Mouse (Mus musculus) stomach, postnatal 0 days (tissue): ENCODE measurements at regions not wholly inside any gene's neighbourhood (a gene's known extent, or its start where the extent isn't known, plus 50 kb on each side); places are given as distances from the start of the nearest gene placed in this dataset.

Experiments
- ATAC-seq: fragments of 200-750 bp; cut with Nextera tagmentation; 2 replicates; pipeline ENCODE4 v1.8.0; 2017; ENCODE audit not compliant: low FRiP score, low TSS enrichment
- DNase-seq: peaks from one replicate; pipeline ENCODE4 v3.0.0-alpha.2; 2016; ENCODE audit warnings: low spot score
- H3K27ac ChIP-seq: fragments of 300-500 bp; sonication (generic); replicated peaks from 2 replicates; pipeline ENCODE4 v1.5.1; 2014; ENCODE audit warnings: mild to moderate bottlenecking, control low read depth
- H3K27me3 ChIP-seq: fragments of 300-500 bp; sonication (generic); 2 replicates; pipeline ENCODE4 v1.6.1; 2014; ENCODE audit warnings: low read length; ENCODE audit not compliant: control insufficient read depth, insufficient read depth
- H3K36me3 ChIP-seq: fragments of 300-500 bp; sonication (generic); 2 replicates; pipeline ENCODE4 v1.6.1; 2014; ENCODE audit warnings: low read length, mixed read lengths; ENCODE audit not compliant: control insufficient read depth, insufficient read depth
- H3K4me1 ChIP-seq: fragments of 300-500 bp; sonication (generic); replicated peaks from 2 replicates; pipeline ENCODE4 v1.6.1; 2014; ENCODE audit warnings: antibody characterized with exemption; ENCODE audit not compliant: control insufficient read depth, insufficient read depth
- H3K4me2 ChIP-seq: fragments of 300-500 bp; sonication (generic); replicated peaks from 2 replicates; pipeline ENCODE4 v1.6.1; 2014; ENCODE audit warnings: low read depth, mild to moderate bottlenecking, control low read depth, moderate library complexity
- H3K4me3 ChIP-seq: fragments of 300-500 bp; sonication (generic); 2 replicates; pipeline ENCODE4 v1.5.1; 2014; ENCODE audit warnings: low read depth, low read length, control low read depth
- H3K9ac ChIP-seq: fragments of 300-500 bp; sonication (generic); 2 replicates; pipeline ENCODE4 v1.6.1; 2014; ENCODE audit warnings: mild to moderate bottlenecking, low read length, control low read depth, mixed read lengths
- H3K9me3 ChIP-seq: fragments of 300-500 bp; sonication (generic); 2 replicates; pipeline ENCODE4 v1.6.1; 2016; ENCODE audit warnings: low read length; ENCODE audit not compliant: control insufficient read depth
- CTCF ChIP-seq: IDR thresholded peaks from 2 replicates; pipeline ENCODE4 v1.5.1; 2016; ENCODE audit warnings: antibody characterized with exemption, low read depth, mild to moderate bottlenecking, moderate library complexity
- EP300 ChIP-seq: optimal IDR thresholded peaks from 2 replicates; pipeline ENCODE3; 2016; ENCODE audit warnings: antibody characterized with exemption
- WGBS: fragments of 180-500 bp; shearing (Covaris S2); extraction: QIAGEN DNeasy Blood & Tissue Kit; methylation state at CpG from one replicate; pipeline ENCODE4 v1.1.7; 2014; 5-methylcytosine and 5-hydroxymethylcytosine counted together

DNA sequence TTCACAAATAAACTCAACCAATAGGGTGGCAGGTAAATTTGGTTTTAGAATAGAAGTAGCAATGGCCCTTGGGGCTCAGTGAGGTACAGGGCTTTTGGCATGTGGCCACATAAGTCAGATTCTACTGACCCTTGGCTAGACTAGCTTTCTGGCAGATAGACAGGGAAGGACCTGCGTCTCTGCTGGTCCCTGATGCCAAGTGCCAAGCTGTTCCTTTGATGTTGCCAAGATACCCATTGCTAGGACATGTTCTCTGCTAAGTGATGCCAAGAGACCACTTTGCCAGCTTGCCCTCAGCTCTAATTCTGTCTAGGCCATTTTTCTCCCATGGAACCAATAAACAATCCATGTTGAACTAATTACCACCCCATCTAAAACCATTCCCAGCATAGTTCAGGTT, 110.5 kb upstream of the Adcy1 start:
- no peak for DNase-seq
- no peak overlapping the region for H3K4me2 ChIP-seq
- no peak overlapping the region for H3K9ac ChIP-seq
- ATAC-seq: no peak
- no peak for TF ChIP-seq CTCF
- 35% methylated on average over 1 of the region's 1 CpGs for WGBS
- no peak overlapping the region for H3K4me3 ChIP-seq
- no peaks in the 10 kb centered on the region for H3K4me1 ChIP-seq
- no peaks in the 10 kb centered on the region for H3K9me3 ChIP-seq
- no peaks in the 10 kb centered on the region for H3K27me3 ChIP-seq
- H3K27ac ChIP-seq: no peak overlapping the region
- H3K36me3 ChIP-seq: no peaks in the 10 kb centered on the region

- no peak overlapping the region for H3K4me2 ChIP-seq
- no peaks in the 10 kb centered on the region for H3K27me3 ChIP-seq
- H3K9me3 ChIP-seq: no peaks in the 10 kb centered on the region
- DNase-seq (no peak), ATAC-seq (no peak)
- no peak overlapping the region for H3K9ac ChIP-seq
- no peaks in the 10 kb centered on the region for H3K4me1 ChIP-seq
- no peak overlapping the region for H3K27ac ChIP-seq
- TF ChIP-seq EP300 (no peak), CTCF (no peak)
- no peak overlapping the region for H3K4me3 ChIP-seq
- no peaks in the 10 kb centered on the region for H3K36me3 ChIP-seq
Measured at GRCm38 (mm10) chr11:6951361-6951760, 111.9 kb upstream of the Adcy1 start.

GRCm38 (mm10) chr11:6949051-6949450, 111.6 kb upstream of the Gm11983 start:
- Histone ChIP-seq H3K4me1 (no peaks in the 10 kb centered on the region), H3K36me3 (no peaks in the 10 kb centered on the region), H3K27ac (no peak overlapping the region), H3K4me3 (no peak overlapping the region), H3K9me3 (no peaks in the 10 kb centered on the region), H3K27me3 (no peaks in the 10 kb centered on the region), H3K9ac (no peak overlapping the region), H3K4me2 (no peak overlapping the region)
- TF ChIP-seq EP300: no peak
- TF ChIP-seq CTCF: no peak
- ATAC-seq (no peak), DNase-seq (no peak)
- 71% methylated on average over 2 of the region's 2 CpGs for WGBS

- Histone ChIP-seq H3K9me3 (no peaks in the 10 kb centered on the region), H3K4me2 (no peak overlapping the region), H3K27me3 (no peaks in the 10 kb centered on the region), H3K9ac (no peak overlapping the region), H3K4me3 (no peak overlapping the region), H3K27ac (no peak overlapping the region), H3K36me3 (no peaks in the 10 kb centered on the region), H3K4me1 (no peaks in the 10 kb centered on the region)
- WGBS: 68% methylated on average over 1 of the region's 1 CpGs
- no peak for DNase-seq
- ATAC-seq: no peak
- TF ChIP-seq EP300: no peak
- TF ChIP-seq CTCF: no peak
Measured at GRCm38 (mm10) chr11:6934157-6934556, 96.7 kb upstream of the Gm11983 start.

- Histone ChIP-seq H3K36me3 (no peaks in the 10 kb centered on the region), H3K9ac (no peak overlapping the region), H3K27me3 (no peaks in the 10 kb centered on the region), H3K27ac (no peak overlapping the region), H3K9me3 (no peaks in the 10 kb centered on the region), H3K4me3 (no peak overlapping the region), H3K4me2 (no peak overlapping the region), H3K4me1 (no peaks in the 10 kb centered on the region)
- no peak for ATAC-seq
- DNase-seq: no peak
- WGBS: 85% methylated on average over 8 of the region's 8 CpGs
- no peak for TF ChIP-seq EP300
- no peak for TF ChIP-seq CTCF
Measured at GRCm38 (mm10) chr11:6926036-6926435, 88.6 kb upstream of the Gm11983 start.

GRCm38 (mm10) chr11:6924476-6924875, 87.0 kb upstream of the Gm11983 start:
- H3K9ac ChIP-seq: no peak overlapping the region
- DNase-seq (no peak), ATAC-seq (no peak)
- no peak overlapping the region for H3K4me2 ChIP-seq
- H3K27ac ChIP-seq: no peak overlapping the region
- no peaks in the 10 kb centered on the region for H3K36me3 ChIP-seq
- WGBS: 28% methylated on average over 6 of the region's 6 CpGs
- H3K27me3 ChIP-seq: no peaks in the 10 kb centered on the region
- TF ChIP-seq CTCF (no peak), EP300 (no peak)
- no peaks in the 10 kb centered on the region for H3K4me1 ChIP-seq
- H3K9me3 ChIP-seq: no peaks in the 10 kb centered on the region
- H3K4me3 ChIP-seq: no peak overlapping the region
